Mouse (Mus musculus) retina, postnatal 1 day (tissue): Measurements from ENCODE around the gene Lrrc8b.

Source experiments
- DNase-seq: peaks from one replicate; pipeline ENCODE4 v3.0.0-alpha.2; 2012

Gene Lrrc8b

GRCm38 (mm10) chr5:105484247-105484646 is 68.7 kb downstream of the Lrrc8b start:
- no peak for DNase-seq

- peak; percentile 46 for DNase-seq
Measured at GRCm38 (mm10) chr5:105484891-105485290, 69.3 kb downstream of the Lrrc8b start.

GRCm38 (mm10) chr5:105490211-105490610 is 74.6 kb downstream of the Lrrc8b start:
- no peak for DNase-seq

GRCm38 (mm10) chr5:105491389-105491788 is 75.8 kb downstream of the Lrrc8b start:
- DNase-seq, result peak; percentile 70

GRCm38 (mm10) chr5:105492367-105493246 is 77.0 kb downstream of the Lrrc8b start:
- peak; percentile 77 for DNase-seq

GRCm38 (mm10) chr5:105493377-105493776 is 77.8 kb downstream of the Lrrc8b start:
- DNase-seq, result no peak

GRCm38 (mm10) chr5:105494246-105494917 is 78.8 kb downstream of the Lrrc8b start:
- no peak for DNase-seq

GRCm38 (mm10) chr5:105494918-105495901 is 79.6 kb downstream of the Lrrc8b start:
- DNase-seq, result peak; percentile 92

- no peak for DNase-seq
Measured at GRCm38 (mm10) chr5:105496133-105496532, 80.6 kb downstream of the Lrrc8b start.

- no peak for DNase-seq
Measured at GRCm38 (mm10) chr5:105496586-105496985, 81.0 kb downstream of the Lrrc8b start.

- DNase-seq, result peak; percentile 32
Measured at GRCm38 (mm10) chr5:105498429-105499000, 82.9 kb downstream of the Lrrc8b start.

- no peak for DNase-seq
Measured at GRCm38 (mm10) chr5:105499396-105499795, 83.8 kb downstream of the Lrrc8b start.

GRCm38 (mm10) chr5:105500132-105501121 is 84.9 kb downstream of the Lrrc8b start:
- peak; percentile 64 for DNase-seq

- DNase-seq, result no peak
Measured at GRCm38 (mm10) chr5:105501136-105501535, 85.6 kb downstream of the Lrrc8b start.

GRCm38 (mm10) chr5:105508813-105509212 is 93.2 kb downstream of the Lrrc8b start:
- no peak for DNase-seq

- DNase-seq, result no peak
Measured at GRCm38 (mm10) chr5:105512297-105512696, 96.7 kb downstream of the Lrrc8b start.

GRCm38 (mm10) chr5:105515532-105515931 is 100.0 kb downstream of the Lrrc8b start:
- no peak for DNase-seq

- DNase-seq, result no peak
Measured at GRCm38 (mm10) chr5:105516290-105516689, 100.7 kb downstream of the Lrrc8b start.

GRCm38 (mm10) chr5:105517992-105518625 is 102.5 kb downstream of the Lrrc8b start:
- no peak for DNase-seq

- DNase-seq, result peak; percentile 83
Measured at GRCm38 (mm10) chr5:105518626-105519095, 103.1 kb downstream of the Lrrc8b start.
